Mouse (Mus musculus): Measurements from ENCODE around the gene Cmip.

DNA sequence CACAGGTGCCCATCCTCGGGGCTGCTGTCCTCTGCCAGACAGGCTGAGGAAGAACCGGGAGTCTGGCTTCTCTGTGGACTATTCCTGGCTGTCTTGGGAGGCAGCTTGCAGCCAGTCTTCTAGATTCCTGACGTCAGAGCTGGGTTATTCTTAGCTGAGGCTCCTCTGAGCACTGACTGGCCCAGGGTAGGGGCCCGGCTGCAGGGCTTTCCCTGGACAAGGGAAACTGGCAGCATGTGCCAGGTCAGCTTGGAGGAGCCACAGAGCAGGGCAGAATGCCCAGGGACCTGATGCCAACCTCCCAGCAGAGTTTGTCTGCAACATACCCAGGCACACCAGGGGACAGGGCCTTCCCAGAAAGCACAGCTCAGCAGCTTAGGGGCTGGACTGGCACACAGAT is 166.2 kb downstream of the Cmip start:
- TF ChIP-seq POLR2A (IDR thresholded peaks at IDR 0.05; ENCODE audit: borderline replicate concordance, insufficient read depth, low read length) (no peak), CTCF (IDR thresholded peaks at IDR 0.05; ENCODE audit: borderline replicate concordance, insufficient read depth, low read depth, low read length) (no peak; the same call in 1 of the 2 replicates)

All from cerebellum, adult 2 months (tissue).